Mouse (Mus musculus): ENCODE measurements around the gene Btf3.

DNA sequence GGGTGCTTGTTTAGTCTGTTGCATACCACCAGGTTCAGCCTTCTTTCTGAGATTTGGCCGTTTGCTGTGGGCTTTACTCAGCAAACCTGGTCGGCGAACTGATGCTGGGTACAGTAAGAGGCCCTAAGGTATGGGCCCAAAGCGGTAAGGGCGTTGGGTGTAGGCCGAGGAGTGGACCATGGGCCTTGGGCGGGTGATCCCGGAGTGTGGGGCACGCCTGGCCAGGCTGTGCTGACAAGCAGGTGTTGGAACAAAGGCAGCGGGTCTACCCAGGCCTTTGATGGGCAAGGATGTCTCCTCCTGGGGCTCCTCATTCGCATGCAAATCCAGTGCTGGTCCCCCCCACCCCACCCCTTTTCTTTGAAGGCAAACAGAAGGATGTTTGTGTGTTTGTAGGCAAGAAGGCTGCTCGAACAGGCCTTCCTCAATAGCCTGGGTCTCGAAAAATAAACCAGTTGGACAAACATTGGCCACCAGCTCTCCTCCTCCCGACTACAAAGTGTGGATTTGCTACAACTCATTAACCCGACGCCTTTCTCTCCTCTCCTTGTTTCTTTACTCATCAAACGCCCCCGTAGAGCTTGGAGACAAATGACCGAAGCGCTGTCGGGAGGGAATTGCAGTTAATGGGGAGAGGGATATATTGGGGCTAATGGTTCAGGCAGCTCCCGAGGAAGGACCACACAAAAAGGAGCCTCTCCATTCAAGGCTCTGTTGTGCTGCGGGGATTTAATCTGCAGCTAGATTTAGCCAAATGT lies 41.8 kb upstream of the Btf3 start:
- no peak for TF ChIP-seq POLR2A (IDR thresholded peaks at IDR 0.05; ENCODE audit: control insufficient read depth in 1 of 2, insufficient read depth in 1 of 2, low read depth in 1 of 2, low read length in 2 of 2, poor library complexity in 1 of 2)
- no peak for TF ChIP-seq EP300 (IDR thresholded peaks at IDR 0.05; ENCODE audit: low read depth in 1 of 2, low read length in 2 of 2)
- TF ChIP-seq CTCF (IDR thresholded peaks at IDR 0.05 in 2 of 3, conservative IDR thresholded peaks at IDR 0.05 in 1 of 3; ENCODE audit: control insufficient read depth in 1 of 3, insufficient read depth in 1 of 3, low read depth in 2 of 3, low read length in 3 of 3, poor library complexity in 1 of 3, severe bottlenecking in 1 of 3) = no peak
- TF ChIP-seq SIN3A (IDR thresholded peaks at IDR 0.05; ENCODE audit: low read length) = no peak
- TF ChIP-seq MAFK (IDR thresholded peaks at IDR 0.05; ENCODE audit: borderline replicate concordance, low read depth, low read length) = no peak
- TF ChIP-seq MYC (IDR thresholded peaks at IDR 0.05; ENCODE audit: low read depth, low read length) = no peak
- TF ChIP-seq USF1 (IDR thresholded peaks at IDR 0.05; ENCODE audit: low read depth, low read length) = no peak
- no peak for TF ChIP-seq MAZ (IDR thresholded peaks at IDR 0.05; ENCODE audit: low read depth, low read length)
- no peak for TF ChIP-seq USF2 (IDR thresholded peaks at IDR 0.05; ENCODE audit: borderline replicate concordance in 1 of 2, insufficient read depth in 1 of 2, low read depth in 1 of 2, low read length in 2 of 2)
- no peak for TF ChIP-seq ZC3H11A (IDR thresholded peaks at IDR 0.05; ENCODE audit: low read depth, low read length)

All from MEL (cell line).